Mouse (Mus musculus): ENCODE measurements around the gene Cdh4.

- TF ChIP-seq POLR2A (IDR thresholded peaks at IDR 0.05; ENCODE audit: insufficient read length, low read depth): no peak
- TF ChIP-seq TCF12 (IDR thresholded peaks at IDR 0.05; ENCODE audit: insufficient read depth, poor library complexity, severe bottlenecking): no peak
- no peak for TF ChIP-seq MYOD1 (IDR thresholded peaks at IDR 0.05; ENCODE audit: control insufficient read depth in 1 of 3, insufficient read length in 2 of 3, low read depth in 2 of 3)
- TF ChIP-seq MAX (IDR thresholded peaks at IDR 0.05; ENCODE audit: low read depth): no peak
- TF ChIP-seq REST (IDR thresholded peaks at IDR 0.05; ENCODE audit: insufficient read depth, insufficient read length): no peak
- no peak for TF ChIP-seq E2F4 (IDR thresholded peaks at IDR 0.05; ENCODE audit: insufficient read depth)
- no peak for TF ChIP-seq POLR2AphosphoS2 (IDR thresholded peaks at IDR 0.05; ENCODE audit: insufficient read length, low read depth)
- no peak for TF ChIP-seq USF1 (IDR thresholded peaks at IDR 0.05; ENCODE audit: low read depth)
Measured at GRCm38 (mm10) chr2:179767527-179767849, 325.3 kb downstream of the Cdh4 start.

Measured in myocyte (in vitro differentiated cells).